Mouse (Mus musculus): ENCODE data around the gene Snhg11. TPM values are rescaled to one million over a fixed set of nuclear protein-coding genes. Genes with fewer than 3 reads are reported as not detected.

Snhg11 gene
- 42.5 and 79.4 TPM in 2 replicates for polyA plus RNA-seq (2012; rRNA removed)

DNA sequence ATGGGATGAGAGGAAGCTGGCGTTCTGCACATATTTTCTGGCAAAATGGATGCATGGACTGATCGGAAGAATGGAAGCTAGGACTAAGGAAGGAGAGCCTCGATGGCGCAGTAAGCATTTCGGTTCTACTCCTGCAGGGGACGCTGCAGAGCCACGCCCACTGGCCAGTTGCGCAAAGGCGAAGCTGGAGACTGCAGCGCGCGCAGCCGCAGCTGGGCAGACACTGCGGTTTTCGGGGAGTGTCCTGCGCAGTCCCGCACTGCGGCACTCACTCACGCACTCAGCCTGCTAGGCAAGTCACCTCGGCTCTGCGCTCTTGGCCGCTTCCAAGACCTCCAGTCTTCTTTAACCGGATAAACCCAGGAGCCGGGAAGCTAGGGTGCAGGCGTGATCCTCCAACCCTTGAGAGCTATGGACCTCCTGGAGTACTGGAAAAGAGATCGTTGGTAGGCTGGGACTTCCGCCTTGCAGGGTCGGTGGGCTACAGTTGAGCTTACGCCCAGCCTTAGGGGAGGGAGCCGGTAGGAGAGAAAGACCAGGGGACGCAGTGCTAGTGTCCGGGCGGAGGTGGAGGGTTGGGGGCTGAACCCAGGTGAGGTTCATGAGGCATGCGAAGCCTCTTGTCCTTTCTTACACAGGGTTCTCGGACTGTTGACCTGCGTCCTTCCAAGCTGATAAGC, at the start of gene Snhg11:
Snhg11 (plus strand) TSS at position 196 of the 680 bp plus-strand sequence.
- no peak for DNase-seq (ENCODE audit: low spot score)

DNA sequence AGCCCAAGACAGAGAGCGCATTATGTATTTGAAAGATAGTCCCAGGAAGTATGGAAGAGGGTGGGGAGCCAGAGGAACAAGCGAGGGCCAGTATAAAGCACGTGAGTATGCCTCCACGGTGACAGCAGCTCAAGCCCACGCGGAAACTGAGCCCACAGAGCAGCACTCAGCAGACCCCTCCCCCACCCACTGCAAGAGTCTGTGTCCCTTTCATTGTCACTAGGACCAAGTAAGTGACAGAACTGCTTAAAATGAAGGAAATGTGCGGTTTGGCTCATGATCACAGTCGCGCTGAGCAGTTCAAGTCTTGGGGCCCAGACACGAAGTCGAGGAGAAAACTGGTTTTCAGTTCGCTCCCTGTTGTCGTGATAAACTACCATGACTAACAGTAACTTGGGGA, 41.1 kb upstream of the Snhg11 start:
- no peak for DNase-seq (ENCODE audit: low spot score)

DNA sequence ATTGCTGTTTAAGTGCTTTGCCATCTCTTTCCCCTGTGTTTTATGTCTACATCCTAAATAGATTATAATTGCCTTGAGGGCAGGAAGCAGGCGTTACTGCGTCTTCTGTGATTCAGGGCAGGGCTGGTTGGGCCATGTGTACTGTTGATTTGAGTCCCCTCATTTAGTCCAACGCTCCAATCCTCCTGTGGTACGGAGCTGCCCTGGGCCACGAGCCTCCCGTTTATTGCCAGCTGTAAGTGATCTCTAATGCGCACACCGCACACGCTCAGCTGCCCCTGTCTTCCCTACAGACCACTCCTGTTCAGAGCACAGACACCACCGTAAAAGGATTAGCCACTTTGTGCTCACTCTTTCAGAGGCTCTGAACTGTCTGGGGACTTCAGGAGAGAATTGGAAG, 37.7 kb upstream of the Snhg11 start:
- DNase-seq (ENCODE audit: low spot score): no peak

DNA sequence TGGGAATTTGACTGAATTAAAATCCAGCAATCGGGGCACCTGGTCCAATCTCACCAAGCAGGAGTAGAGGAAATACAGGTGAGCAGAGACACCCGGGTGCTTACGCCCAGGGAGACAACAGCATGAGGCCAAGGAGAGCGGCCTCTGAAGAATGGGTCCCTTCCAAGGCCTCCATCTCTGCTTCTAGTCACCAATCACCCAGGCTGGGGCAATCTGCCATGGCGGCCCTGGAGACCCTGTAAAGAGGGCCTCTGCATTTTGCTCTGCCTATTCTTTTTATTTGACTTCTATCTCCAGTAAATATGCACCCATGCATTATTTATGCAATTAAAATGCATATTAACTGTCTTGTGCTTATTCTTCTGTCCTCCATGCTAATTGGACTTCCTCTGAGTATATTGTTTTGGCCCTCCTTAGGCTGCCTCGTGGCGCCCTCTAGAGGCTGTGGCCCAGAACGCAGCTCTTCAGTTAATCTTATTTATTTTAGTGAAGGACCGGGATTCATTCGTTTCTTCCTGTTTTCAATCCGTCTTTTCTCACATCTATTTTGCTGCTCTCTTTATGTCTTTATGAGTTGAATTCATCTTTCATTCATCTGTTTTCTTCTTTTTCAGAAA, 35.4 kb upstream of the Snhg11 start:
- DNase-seq (ENCODE audit: low spot score): no peak

DNA sequence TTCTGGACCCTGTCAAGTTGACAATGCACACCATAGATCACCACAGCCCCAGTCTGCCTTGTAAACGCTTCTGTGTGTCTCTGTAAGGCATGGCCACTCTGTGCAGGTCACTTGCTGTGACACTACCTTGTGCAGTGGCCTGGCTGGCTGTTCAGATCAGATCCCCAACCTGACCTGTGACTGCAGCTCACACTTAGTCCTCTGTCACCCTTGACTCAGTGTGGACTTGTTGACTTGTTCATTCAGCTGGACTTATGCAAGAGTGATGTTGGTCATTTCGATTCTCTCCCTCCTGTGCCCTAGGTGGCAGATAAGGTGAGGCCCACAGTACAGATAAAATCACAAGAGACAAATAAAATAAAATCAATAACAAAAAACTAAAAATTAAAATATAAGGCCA, 34.1 kb upstream of the Snhg11 start:
- no peak for DNase-seq (ENCODE audit: low spot score)

DNA sequence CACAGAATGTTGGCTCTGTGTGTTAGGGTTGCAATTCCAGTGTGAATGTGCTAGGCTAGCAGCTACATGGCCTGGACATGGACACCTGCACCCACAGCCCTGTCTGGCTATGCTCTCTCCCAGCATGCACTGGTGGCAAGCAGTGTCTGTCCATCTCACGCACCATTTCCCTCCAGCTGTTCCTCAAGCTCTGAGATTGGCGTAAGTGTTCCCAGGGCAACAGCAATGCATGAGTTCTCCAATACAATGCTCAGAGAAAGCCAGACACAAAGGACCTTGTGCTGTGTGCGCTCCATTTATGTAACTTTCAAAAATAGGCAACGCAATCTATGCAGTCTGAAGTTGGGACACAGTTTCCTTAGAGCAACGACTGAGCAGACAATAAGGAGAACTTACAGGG, 31.9 kb upstream of the Snhg11 start:
- DNase-seq (ENCODE audit: low spot score): no peak

DNA sequence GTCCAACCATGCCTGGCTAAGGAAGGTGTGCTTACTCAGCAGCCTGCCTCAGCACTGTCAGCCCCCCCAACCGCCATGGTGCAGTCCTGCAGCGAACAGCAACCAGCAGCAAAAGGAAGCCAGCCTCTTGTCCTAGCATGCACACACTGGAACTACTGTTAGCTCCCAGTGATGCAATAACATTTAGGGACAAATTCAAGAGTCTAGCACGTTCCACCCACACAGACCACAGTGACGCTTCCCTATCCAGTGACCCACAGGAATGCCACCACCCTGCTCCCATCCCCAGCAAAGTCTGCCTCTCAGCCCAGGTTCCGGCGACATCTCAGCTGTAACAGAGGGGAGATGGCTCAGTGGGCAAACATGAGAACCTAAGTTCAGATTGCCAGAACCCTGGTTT, 29.0 kb upstream of the Snhg11 start:
- DNase-seq (ENCODE audit: low spot score): no peak

DNA sequence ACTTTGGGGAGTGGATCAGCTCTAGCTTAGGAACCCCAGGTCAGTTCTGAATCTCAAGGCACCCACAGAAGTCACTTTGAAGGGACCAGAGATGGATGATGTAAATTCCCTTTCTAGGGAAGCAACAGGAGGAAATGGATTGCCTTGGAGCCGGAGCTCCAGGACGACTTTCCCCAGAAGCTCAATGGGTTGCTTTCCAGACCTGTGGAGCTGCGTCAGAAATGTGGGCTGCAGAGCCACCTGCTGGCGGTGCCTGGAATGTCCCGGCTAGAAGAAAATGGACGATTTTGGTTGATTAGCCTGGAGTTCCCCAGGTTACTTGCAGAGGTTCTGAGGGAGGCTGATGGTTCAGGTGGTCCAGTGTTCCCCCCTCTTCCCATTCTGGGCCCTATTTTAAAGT, 27.6 kb upstream of the Snhg11 start:
- DNase-seq (ENCODE audit: low spot score): peak; percentile 47

DNA sequence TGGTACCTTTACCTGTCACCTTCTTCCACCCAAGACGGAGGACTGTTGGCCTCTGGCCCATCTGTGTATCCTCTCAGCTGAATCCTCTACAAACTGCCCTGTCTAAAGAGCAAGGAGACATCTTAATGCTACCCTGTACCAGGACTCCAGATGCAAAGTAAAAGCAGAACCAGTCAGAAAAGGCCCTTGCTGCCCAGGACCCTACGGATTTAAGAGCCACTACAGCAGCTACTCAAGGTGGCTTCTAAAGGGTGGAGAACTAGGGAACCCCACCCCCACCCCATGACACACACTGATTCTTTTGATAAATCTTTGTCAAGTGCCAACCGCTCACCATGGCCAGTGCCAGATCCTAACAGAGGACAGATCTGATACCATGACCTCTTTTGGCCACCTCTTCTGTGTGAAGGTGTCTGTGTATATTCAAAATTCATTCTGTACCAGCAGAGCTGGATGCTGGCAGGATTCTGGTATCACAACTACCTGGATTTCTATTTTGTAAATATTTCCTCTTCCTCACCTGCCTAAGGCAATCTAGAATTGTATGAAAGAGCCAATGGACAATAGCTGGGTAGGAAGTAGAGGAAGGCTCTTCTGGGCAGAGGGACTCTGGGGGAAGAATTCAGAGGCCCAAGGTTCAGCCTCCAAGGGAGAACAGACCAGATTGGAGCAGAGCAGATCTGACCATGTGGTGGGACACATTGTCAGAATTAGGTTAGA, 22.5 kb upstream of the Snhg11 start:
- DNase-seq (ENCODE audit: low spot score): no peak

DNA sequence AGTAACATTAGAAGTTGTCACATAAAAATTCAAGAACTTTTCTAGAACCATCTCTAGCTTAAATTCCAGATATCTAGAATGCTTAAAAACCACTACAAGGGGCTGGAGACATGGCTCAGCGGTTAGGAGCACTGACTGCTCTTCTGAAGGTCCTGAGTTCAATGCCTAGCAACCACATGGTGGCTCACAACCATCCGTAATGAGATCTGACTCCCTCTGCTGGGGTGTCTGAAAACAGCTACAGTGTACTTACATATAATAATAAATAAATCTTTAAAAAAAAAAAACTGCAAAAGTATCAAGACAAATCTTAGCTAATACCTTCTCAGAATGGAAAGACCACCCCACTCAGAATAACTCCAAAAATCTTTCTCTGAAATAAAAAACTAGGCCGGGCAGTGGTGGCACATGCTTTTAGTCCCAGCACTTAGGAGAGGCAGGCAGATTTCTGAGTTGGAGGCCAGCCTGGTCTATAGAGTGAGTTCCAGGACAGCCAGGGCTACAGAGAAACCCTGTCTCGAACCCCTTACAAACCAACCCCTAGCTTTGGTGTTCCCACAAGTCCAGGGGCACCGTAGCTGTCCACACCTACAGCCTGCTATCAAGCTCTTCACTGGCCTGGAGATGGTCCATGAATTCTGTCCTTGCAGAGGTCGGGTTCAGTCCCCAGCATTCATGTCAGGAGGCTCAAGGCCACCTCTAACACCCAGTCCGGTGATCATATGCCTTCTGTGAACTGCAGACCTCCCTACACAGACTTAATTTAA, 20.9 kb upstream of the Snhg11 start:
- no peak for DNase-seq (ENCODE audit: low spot score)

DNA sequence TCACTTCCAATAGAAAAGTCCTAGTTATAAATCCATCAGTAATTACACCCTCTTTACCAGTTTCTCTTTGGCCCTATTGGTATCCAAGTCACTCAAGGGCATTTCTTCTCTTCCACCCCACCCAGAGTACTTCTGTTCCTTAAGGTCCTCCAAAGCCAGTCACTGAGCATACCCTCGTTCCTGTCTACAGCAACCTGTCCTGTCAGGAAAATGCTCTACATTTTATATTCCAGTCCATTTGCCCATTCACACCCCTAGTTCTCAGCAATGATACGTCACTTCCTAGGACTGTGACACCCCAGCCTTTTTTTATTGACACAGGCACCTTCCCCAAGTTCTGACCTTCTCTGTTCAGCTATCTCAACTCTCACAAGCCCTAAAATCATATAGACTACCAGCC, 20.2 kb upstream of the Snhg11 start:
- DNase-seq (ENCODE audit: low spot score): no peak

DNA sequence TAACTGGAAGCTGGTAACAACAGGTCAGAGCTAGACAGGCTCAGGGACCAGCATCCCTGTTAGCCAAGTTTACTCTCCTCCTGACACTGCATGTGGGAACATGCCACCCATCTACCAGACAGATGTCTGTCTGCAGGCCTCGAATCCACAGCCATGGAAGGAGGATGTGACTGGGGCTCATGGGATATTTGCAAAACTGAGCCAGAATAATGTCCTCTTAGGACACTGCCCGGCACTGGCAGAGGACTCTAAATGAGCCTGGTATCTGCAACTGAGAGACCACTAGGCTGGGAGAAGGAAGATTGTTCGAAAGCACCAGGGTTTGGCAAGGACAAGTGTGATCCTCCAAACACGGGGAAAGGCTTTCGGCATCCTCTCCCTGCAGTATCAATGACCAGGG, 19.3 kb upstream of the Snhg11 start:
- DNase-seq (ENCODE audit: low spot score): no peak

DNA sequence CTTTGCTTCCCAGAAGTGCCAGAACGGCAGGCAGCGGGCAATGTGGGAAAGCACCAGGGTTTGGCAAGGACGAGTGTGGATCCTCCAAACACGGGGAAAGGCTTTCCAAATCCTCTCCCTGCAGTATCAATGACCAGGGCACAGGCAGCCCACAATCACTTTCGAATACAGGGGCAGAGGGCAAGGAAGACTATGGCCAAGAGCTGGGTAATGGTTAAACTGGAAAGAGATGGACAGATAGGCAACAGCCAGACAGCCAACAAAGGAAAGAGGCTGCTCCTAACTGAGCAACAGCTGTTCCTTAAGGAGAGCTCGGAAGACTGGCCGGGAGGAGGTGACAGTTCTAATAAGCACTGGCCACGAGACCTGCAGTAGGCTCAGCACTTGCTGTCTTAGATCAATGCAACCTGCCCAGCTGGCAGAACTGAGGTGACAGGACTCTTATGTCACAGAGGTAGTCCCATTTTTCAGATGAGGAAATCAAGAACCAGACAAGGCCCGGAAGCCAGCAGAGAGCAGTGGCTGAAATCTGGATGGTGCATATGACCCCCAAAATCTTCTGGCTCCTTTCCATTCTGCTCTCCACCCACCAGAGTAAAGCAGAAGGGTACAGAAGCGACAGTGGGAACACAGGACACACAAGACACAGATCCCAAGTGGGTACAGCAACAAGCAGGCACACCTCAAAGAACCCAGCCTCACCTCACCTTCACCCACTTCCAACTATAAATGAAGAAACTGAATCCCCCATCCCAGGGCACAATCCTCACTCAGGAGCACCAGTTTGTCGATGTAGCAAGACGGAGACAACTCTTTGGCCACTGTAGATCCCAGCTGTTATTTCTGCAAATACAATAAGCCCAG, 15.4 kb upstream of the Snhg11 start:
- no peak for DNase-seq (ENCODE audit: low spot score)

DNA sequence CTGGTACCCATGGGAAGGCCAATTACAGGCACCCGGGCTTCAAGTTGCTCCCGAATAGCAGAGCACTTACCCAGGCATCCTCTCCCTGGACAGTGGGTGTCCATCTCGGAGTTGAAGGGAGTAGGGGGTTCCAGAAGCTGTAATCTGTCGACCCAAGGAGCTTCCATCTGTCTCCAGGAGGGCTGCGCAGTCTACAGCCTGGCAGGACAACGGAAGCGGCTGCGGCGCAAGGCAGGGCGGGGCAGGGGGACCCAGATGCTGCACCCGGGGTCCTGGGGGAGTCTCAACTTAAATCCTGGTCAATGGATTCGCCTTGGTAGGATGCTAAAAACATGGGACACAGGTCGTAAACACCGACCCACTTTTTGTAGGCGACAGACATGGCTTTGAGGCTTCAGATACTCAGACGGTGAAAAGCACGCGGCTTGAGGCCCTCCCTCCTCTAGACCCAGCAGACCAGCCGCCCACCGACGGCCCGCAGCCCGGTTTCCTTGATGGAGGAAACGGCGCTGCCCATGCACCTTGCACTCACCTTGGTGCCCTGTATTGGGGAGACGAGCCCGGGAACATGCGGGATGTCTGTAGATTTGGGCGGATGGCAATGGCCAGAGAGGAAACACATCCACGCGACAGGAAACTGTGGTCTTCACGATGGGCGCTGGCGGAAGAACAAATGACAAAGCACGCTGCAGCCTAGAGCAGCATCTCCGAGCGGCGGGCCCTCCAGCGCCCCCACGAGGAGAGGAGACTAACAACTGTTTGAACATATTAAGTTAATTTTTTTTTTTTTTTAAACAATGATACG, 14.4 kb upstream of the Snhg11 start:
- peak; percentile 65 for DNase-seq (ENCODE audit: low spot score)

DNA sequence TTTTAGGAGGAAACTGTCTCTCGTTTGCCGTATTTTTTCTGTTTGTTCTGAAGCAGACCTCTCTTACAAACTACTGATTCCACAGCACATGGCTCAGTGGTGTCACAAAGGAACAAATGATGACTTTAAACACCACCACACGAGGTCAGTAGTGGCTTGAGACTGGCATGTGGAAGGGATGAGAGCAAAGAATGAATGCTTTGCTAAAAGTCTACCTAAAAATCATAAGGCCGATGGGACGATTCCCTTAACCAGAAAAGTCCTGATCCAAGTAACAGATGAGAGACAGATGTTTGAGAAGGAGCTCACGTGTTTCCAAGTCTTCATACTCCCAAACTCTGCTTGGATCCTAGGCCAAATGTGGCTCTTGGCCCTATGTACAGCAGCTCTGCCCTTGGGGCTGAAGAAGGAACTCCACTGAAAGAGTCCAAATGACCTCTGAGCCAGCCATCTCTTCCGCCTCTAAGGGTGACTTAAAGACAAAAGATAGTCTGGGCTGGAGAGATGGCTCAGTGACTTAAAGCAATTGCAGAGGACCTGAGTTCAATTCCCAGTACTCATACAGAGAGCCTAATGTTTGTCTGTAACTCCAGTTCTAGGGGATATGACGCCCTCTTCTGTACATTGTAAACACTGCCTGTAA, 13.6 kb upstream of the Snhg11 start:
- no peak for DNase-seq (ENCODE audit: low spot score)

DNA sequence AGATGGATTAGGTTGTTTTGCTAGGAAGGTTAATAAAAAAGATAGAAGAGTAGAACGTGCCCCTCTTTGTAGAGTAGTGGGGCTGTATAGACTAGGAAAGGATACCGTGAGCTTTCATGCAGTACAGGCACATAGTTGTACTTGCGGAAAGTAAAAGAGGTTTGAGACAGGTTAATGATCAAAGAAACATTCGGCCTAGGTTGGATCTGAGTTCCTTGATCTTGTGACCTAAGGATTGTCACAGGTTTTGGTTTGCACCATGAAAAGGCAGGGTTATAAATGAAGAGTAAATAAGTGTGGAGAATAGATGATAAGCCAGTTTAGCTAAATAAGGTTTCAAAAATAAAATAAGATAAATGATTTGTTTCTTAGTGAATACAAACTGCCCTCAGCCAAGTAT, 11.3 kb upstream of the Snhg11 start:
- no peak for DNase-seq (ENCODE audit: low spot score)

DNA sequence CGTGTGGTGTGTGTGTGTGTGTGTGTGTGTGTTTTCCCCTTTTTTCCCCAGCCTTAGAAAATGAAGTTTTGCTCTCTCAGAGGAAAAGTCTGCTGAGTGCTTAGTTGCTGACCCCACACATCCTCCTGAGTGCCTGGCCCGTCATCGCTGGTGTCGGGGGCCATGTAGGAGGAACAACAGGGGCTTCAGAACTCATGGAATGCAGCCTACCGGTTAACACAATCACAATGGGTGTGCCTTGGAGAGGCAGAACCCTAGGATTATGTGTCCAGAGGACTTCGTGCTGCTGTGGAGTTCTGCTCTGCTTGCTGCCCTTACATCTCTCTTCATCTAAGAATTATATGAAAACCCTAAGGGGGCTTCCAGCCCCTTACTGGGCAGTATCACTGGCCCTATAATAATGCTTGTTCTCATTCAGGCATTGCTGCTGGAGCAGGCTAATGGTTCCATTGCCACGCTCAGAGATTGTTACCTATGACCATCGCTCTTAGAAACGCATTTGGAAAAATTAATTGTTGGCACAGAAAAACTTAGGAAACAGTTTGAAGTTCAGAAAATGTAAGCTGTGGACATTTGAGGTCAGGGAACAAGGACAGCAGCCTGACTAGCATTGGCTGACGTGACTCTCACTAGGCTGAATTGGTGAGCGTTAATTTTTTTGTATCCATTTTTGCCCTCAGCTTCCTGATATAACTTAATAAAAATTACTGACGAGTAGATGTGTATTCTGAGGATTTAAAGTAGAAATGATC, 10.2 kb upstream of the Snhg11 start:
- DNase-seq (ENCODE audit: low spot score): no peak

DNA sequence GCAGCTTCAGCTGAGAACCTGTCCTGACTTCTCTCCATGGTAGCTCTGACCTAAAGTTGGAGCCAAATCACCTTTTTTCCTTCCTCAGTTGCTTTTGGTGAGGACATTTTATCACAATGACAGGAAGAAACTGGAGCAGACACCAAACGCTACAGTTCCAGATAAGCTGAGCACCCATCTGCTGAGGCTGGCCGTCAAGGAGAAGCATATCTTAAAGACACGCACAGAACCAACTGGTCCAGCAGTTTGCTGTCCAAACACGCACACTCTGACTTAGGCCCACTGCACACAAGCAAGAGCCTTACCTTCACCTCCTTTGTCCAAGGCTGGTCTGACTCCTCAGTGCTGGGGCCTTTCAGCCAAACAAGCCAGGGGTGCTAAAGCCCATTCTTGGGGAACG, 7.8 kb upstream of the Snhg11 start:
- DNase-seq (ENCODE audit: low spot score): no peak

DNA sequence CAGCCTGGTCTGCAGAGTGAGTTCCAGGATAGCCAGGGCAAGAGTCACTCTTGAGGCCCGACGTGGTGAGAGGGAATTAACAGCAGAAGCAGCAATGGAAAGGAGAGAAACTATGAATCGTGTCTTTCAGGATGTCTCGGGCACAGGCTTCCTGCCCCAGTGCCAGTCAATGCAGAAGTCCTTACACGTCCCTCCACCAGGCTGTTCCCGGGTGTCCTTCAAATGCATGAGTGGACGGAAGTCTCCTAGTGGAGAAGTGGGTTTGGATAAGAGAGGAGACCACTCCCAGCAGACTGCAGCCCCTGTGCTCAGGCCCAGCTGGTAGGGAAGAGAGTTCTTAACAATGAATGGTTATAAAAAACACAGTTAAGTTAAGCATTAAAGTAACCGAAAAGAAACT, 7.1 kb upstream of the Snhg11 start:
- no peak for DNase-seq (ENCODE audit: low spot score)
